Mouse (Mus musculus) stomach, postnatal 0 days (tissue): ENCODE measurements at regions not wholly inside any gene's neighbourhood (a gene's known extent, or its start where the extent isn't known, plus 50 kb on each side); places are given as distances from the start of the nearest gene placed in this dataset.
A peak's percentile ranks its signal among the peaks of the same experiment; 100 is the strongest.

Experiments
- ATAC-seq: fragments of 200-750 bp; cut with Nextera tagmentation; 2 replicates; pipeline ENCODE4 v1.8.0; 2017; ENCODE audit not compliant: low FRiP score, low TSS enrichment
- DNase-seq: peaks from one replicate; pipeline ENCODE4 v3.0.0-alpha.2; 2016; ENCODE audit warnings: low spot score
- H3K27ac ChIP-seq: fragments of 300-500 bp; sonication (generic); replicated peaks from 2 replicates; pipeline ENCODE4 v1.5.1; 2014; ENCODE audit warnings: mild to moderate bottlenecking, control low read depth
- H3K27me3 ChIP-seq: fragments of 300-500 bp; sonication (generic); 2 replicates; pipeline ENCODE4 v1.6.1; 2014; ENCODE audit warnings: low read length; ENCODE audit not compliant: control insufficient read depth, insufficient read depth
- H3K36me3 ChIP-seq: fragments of 300-500 bp; sonication (generic); 2 replicates; pipeline ENCODE4 v1.6.1; 2014; ENCODE audit warnings: low read length, mixed read lengths; ENCODE audit not compliant: control insufficient read depth, insufficient read depth
- H3K4me1 ChIP-seq: fragments of 300-500 bp; sonication (generic); replicated peaks from 2 replicates; pipeline ENCODE4 v1.6.1; 2014; ENCODE audit warnings: antibody characterized with exemption; ENCODE audit not compliant: control insufficient read depth, insufficient read depth
- H3K4me2 ChIP-seq: fragments of 300-500 bp; sonication (generic); replicated peaks from 2 replicates; pipeline ENCODE4 v1.6.1; 2014; ENCODE audit warnings: low read depth, mild to moderate bottlenecking, control low read depth, moderate library complexity
- H3K4me3 ChIP-seq: fragments of 300-500 bp; sonication (generic); 2 replicates; pipeline ENCODE4 v1.5.1; 2014; ENCODE audit warnings: low read depth, low read length, control low read depth
- H3K9ac ChIP-seq: fragments of 300-500 bp; sonication (generic); 2 replicates; pipeline ENCODE4 v1.6.1; 2014; ENCODE audit warnings: mild to moderate bottlenecking, low read length, control low read depth, mixed read lengths
- H3K9me3 ChIP-seq: fragments of 300-500 bp; sonication (generic); 2 replicates; pipeline ENCODE4 v1.6.1; 2016; ENCODE audit warnings: low read length; ENCODE audit not compliant: control insufficient read depth
- CTCF ChIP-seq: IDR thresholded peaks from 2 replicates; pipeline ENCODE4 v1.5.1; 2016; ENCODE audit warnings: antibody characterized with exemption, low read depth, mild to moderate bottlenecking, moderate library complexity
- EP300 ChIP-seq: optimal IDR thresholded peaks from 2 replicates; pipeline ENCODE3; 2016; ENCODE audit warnings: antibody characterized with exemption
- WGBS: fragments of 180-500 bp; shearing (Covaris S2); extraction: QIAGEN DNeasy Blood & Tissue Kit; methylation state at CpG from one replicate; pipeline ENCODE4 v1.1.7; 2014; 5-methylcytosine and 5-hydroxymethylcytosine counted together

- Histone ChIP-seq H3K36me3 (no peaks in the 10 kb centered on the region), H3K9ac (no peak overlapping the region), H3K4me1 (no peaks in the 10 kb centered on the region), H3K9me3 (no peaks in the 10 kb centered on the region), H3K4me3 (no peak overlapping the region), H3K27ac (no peak overlapping the region), H3K27me3 (no peaks in the 10 kb centered on the region), H3K4me2 (no peak overlapping the region)
- no peak for ATAC-seq
- TF ChIP-seq EP300 (no peak), CTCF (no peak)
- whole genome bisulfite sequencing: 81% methylated on average over 9 of the region's 9 CpGs
- no peak for DNase-seq
Measured at GRCm38 (mm10) chr11:45642142-45642756, 209.6 kb upstream of the Clint1 start.

- TF ChIP-seq EP300 (no peak), CTCF (no peak)
- no peak for ATAC-seq
Measured at GRCm38 (mm10) chr11:45643629-45644325, 208.1 kb upstream of the Clint1 start.

GRCm38 (mm10) chr11:45645815-45646214 is 206.0 kb upstream of the Clint1 start:
- H3K27ac ChIP-seq: no peak overlapping the region
- TF ChIP-seq CTCF: peak; percentile 17; the same call in 1 of the 2 replicates
- no peak for TF ChIP-seq EP300
- ATAC-seq (no peak), DNase-seq (no peak)
- no peak overlapping the region for H3K9ac ChIP-seq
- no peak overlapping the region for H3K4me2 ChIP-seq
- H3K9me3 ChIP-seq: no peaks in the 10 kb centered on the region
- no peaks in the 10 kb centered on the region for H3K4me1 ChIP-seq
- no peaks in the 10 kb centered on the region for H3K36me3 ChIP-seq
- H3K27me3 ChIP-seq: no peaks in the 10 kb centered on the region
- no peak overlapping the region for H3K4me3 ChIP-seq
- 62% methylated on average over 3 of the region's 3 CpGs for WGBS

More at GRCm38 (mm10) chr11:45643629-45644325, 208.1 kb upstream of the Clint1 start:
- Histone ChIP-seq H3K4me1 (no peaks in the 10 kb centered on the region), H3K9me3 (no peaks in the 10 kb centered on the region), H3K9ac (no peak overlapping the region), H3K4me3 (no peak overlapping the region), H3K27ac (no peak overlapping the region), H3K4me2 (no peak overlapping the region), H3K36me3 (no peaks in the 10 kb centered on the region), H3K27me3 (no peaks in the 10 kb centered on the region)
- WGBS: 86% methylated on average over 12 of the region's 12 CpGs
- DNase-seq: no peak

GRCm38 (mm10) chr11:45647888-45648287 is 204.0 kb upstream of the Clint1 start:
- no peaks in the 10 kb centered on the region for H3K4me1 ChIP-seq
- H3K27ac ChIP-seq: no peak overlapping the region
- no peak overlapping the region for H3K4me2 ChIP-seq
- no peak overlapping the region for H3K4me3 ChIP-seq
- H3K27me3 ChIP-seq: no peaks in the 10 kb centered on the region
- TF ChIP-seq CTCF (peak; percentile 66), EP300 (no peak)
- 70% methylated on average over 3 of the region's 3 CpGs for WGBS
- no peak overlapping the region for H3K9ac ChIP-seq
- DNase-seq (no peak), ATAC-seq (no peak)
- H3K36me3 ChIP-seq: no peaks in the 10 kb centered on the region
- no peaks in the 10 kb centered on the region for H3K9me3 ChIP-seq

- TF ChIP-seq CTCF (no peak), EP300 (no peak)
- no peaks in the 10 kb centered on the region for H3K36me3 ChIP-seq
- ATAC-seq (no peak), DNase-seq (no peak)
- no peak overlapping the region for H3K9ac ChIP-seq
- H3K4me1 ChIP-seq: no peaks in the 10 kb centered on the region
- H3K9me3 ChIP-seq: no peaks in the 10 kb centered on the region
- H3K27me3 ChIP-seq: no peaks in the 10 kb centered on the region
- no peak overlapping the region for H3K4me3 ChIP-seq
- WGBS: 88% methylated on average over 4 of the region's 4 CpGs
- no peak overlapping the region for H3K4me2 ChIP-seq
- no peak overlapping the region for H3K27ac ChIP-seq
Measured at GRCm38 (mm10) chr11:45656260-45656659, 195.6 kb upstream of the Clint1 start.

GRCm38 (mm10) chr11:45670156-45670830 is 181.6 kb upstream of the Clint1 start:
- no peak for TF ChIP-seq EP300
- TF ChIP-seq CTCF: no peak
- DNase-seq: no peak
- 50% methylated on average over 8 of the region's 8 CpGs for WGBS

More at GRCm38 (mm10) chr11:45670156-45670830, 181.6 kb upstream of the Clint1 start:
- Histone ChIP-seq H3K27ac (no peak overlapping the region), H3K4me1 (no peaks in the 10 kb centered on the region), H3K36me3 (no peaks in the 10 kb centered on the region), H3K9me3 (no peaks in the 10 kb centered on the region), H3K27me3 (no peaks in the 10 kb centered on the region), H3K4me2 (no peak overlapping the region), H3K9ac (no peak overlapping the region), H3K4me3 (no peak overlapping the region)
- no peak for ATAC-seq
